Mouse (Mus musculus) forebrain, postnatal 0 days (tissue): ENCODE measurements around the gene Olfr281. TPM values are rescaled to one million over a fixed set of nuclear protein-coding genes. Genes with fewer than 3 reads are reported as not detected.

Experiments
- ATAC-seq: fragments of 200-750 bp; cut with Nextera tagmentation; 2 replicates; pipeline ENCODE4 v1.8.0; 2017; ENCODE audit warnings: mild to moderate bottlenecking, moderate library complexity
- DNase-seq: peaks from one replicate; pipeline ENCODE4 v3.0.0-alpha.2; 2015
- H3K27ac ChIP-seq: fragments of 300-500 bp; sonication (generic); 2 replicates; pipeline ENCODE4 v1.5.1; 2014; ENCODE audit warnings: low read depth, mild to moderate bottlenecking, antibody characterized with exemption, low read length, moderate library complexity, mixed read lengths
- H3K27me3 ChIP-seq: fragments of 300-500 bp; sonication (generic); 2 replicates; pipeline ENCODE4 v1.6.1; 2014; ENCODE audit warnings: mild to moderate bottlenecking, low read length, mixed read lengths; ENCODE audit not compliant: insufficient read depth
- H3K36me3 ChIP-seq: fragments of 300-500 bp; sonication (generic); 2 replicates; pipeline ENCODE4 v1.6.1; 2014; ENCODE audit warnings: mild to moderate bottlenecking, moderate library complexity; ENCODE audit not compliant: insufficient read depth
- H3K4me1 ChIP-seq: fragments of 300-500 bp; sonication (generic); 2 replicates; pipeline ENCODE4 v1.6.1; 2014; ENCODE audit warnings: antibody characterized with exemption; ENCODE audit not compliant: insufficient read depth
- H3K4me2 ChIP-seq: fragments of 300-500 bp; sonication (generic); 2 replicates; pipeline ENCODE4 v1.6.1; 2014; ENCODE audit warnings: low read depth, mild to moderate bottlenecking, moderate library complexity
- H3K4me3 ChIP-seq: fragments of 300-500 bp; sonication (generic); 2 replicates; pipeline ENCODE4 v1.5.1; 2014; ENCODE audit warnings: low read depth, low read length, mixed read lengths
- H3K9ac ChIP-seq: fragments of 300-500 bp; sonication (generic); 2 replicates; pipeline ENCODE4 v1.6.1; 2014; ENCODE audit warnings: mild to moderate bottlenecking
- H3K9me3 ChIP-seq: fragments of 300-500 bp; sonication (generic); 2 replicates; pipeline ENCODE4 v1.6.1; 2016; ENCODE audit warnings: low read length
- CTCF ChIP-seq: sonication (generic); IDR thresholded peaks from 2 replicates; pipeline ENCODE4 v1.5.1; 2016; ENCODE audit warnings: antibody characterized with exemption, control low read depth, low read depth
- WGBS: fragments of 180-500 bp; shearing (Covaris S2); extraction: QIAGEN DNeasy Blood & Tissue Kit; methylation state at CpG from one replicate; pipeline ENCODE4 v1.1.7; 2014; 5-methylcytosine and 5-hydroxymethylcytosine counted together
- polyA plus RNA-seq: library from polyadenylated mRNA; unstranded; fragments of >200 nt; fragmentation: Nextera tagmentation; extraction: Ambion mirVana; gene quantifications from 2 replicates; pipeline ENCODE4 v1.2.1, GENCODE M21; 2015
- total RNA-seq: library from RNA; depleted of rRNA; stranded (reverse); fragments of >200 nt; gene quantifications from 2 replicates; pipeline ENCODE4 v1.2.3, GENCODE M21; 2014

Olfr281 gene
- total and polyA plus RNA-seq, 2 experiments from 2014 or later, result not detected

GRCm38 (mm10) chr15:98469596-98469995, 17.2 kb downstream of the Olfr281 start, which contains the start of gene OR5BS1P:
OR5BS1P (plus strand) TSS chr15:98469896.
- H3K4me3 ChIP-seq, result no peak within 1 kb of the TSS
- no peaks in the 10 kb centered on the region for H3K36me3 ChIP-seq
- no peaks in the 10 kb centered on the region for H3K27me3 ChIP-seq
- no peak within 1 kb of the TSS for H3K9ac ChIP-seq
- H3K27ac ChIP-seq, result no peak within 1 kb of the TSS
- H3K4me2 ChIP-seq, result no peak within 1 kb of the TSS
- no peaks in the 10 kb centered on the region for H3K9me3 ChIP-seq
- DNase-seq, result no peak
- ATAC-seq, result no peak
- no peak for TF ChIP-seq CTCF
- 90% methylated on average over 4 of the region's 4 CpGs for WGBS
- H3K4me1 ChIP-seq, result no peaks in the 10 kb centered on the region

- DNase-seq (no peak), ATAC-seq (no peak)
- TF ChIP-seq CTCF, result no peak
- Histone ChIP-seq H3K4me3 (no peak overlapping the region), H3K9me3 (no peaks in the 10 kb centered on the region), H3K27me3 (no peaks in the 10 kb centered on the region), H3K36me3 (no peaks in the 10 kb centered on the region), H3K9ac (no peak overlapping the region), H3K4me1 (no peaks in the 10 kb centered on the region), H3K27ac (no peak overlapping the region), H3K4me2 (no peak overlapping the region)
- WGBS, result 93% methylated on average over 13 of the region's 13 CpGs
Observed at GRCm38 (mm10) chr15:98471539-98471938, 19.2 kb downstream of the Olfr281 start.

- ATAC-seq, result no peak
- H3K4me3 ChIP-seq, result no peak overlapping the region
- no peak overlapping the region for H3K27ac ChIP-seq
- no peak overlapping the region for H3K9ac ChIP-seq
- H3K36me3 ChIP-seq, result no peaks in the 10 kb centered on the region
- peak; percentile 2 for DNase-seq
- WGBS, result 79% methylated on average over 10 of the region's 10 CpGs
- H3K9me3 ChIP-seq, result no peaks in the 10 kb centered on the region
- no peaks in the 10 kb centered on the region for H3K4me1 ChIP-seq
- no peak overlapping the region for H3K4me2 ChIP-seq
- TF ChIP-seq CTCF, result no peak
- no peaks in the 10 kb centered on the region for H3K27me3 ChIP-seq
Observed at GRCm38 (mm10) chr15:98474958-98475357, 22.6 kb downstream of the Olfr281 start.

DNA sequence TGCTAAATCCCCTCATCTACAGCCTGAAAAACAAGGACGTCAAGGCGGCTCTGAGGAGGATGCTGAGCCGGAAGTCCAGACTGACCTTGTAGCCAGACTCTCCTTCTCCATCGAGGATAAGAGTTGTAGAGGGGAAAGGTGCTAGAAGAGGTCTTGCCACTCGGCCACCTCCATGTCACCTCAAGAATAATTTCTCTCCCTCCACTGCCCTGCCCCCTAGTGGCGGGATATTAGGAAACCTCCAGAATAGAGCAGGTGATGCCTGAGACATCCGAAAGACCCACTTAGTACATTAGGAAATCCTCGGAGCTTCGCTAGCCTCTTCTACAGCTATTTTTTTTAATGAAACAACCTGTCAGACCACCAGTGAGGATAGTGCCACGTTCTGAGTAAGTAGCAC, 23.0 kb downstream of the Olfr281 start:
- H3K27ac ChIP-seq, result no peak overlapping the region
- DNase-seq (no peak), ATAC-seq (no peak)
- H3K27me3 ChIP-seq, result no peaks in the 10 kb centered on the region
- no peak overlapping the region for H3K4me2 ChIP-seq
- no peaks in the 10 kb centered on the region for H3K36me3 ChIP-seq
- H3K4me3 ChIP-seq, result no peak overlapping the region
- peak; percentile 42 for TF ChIP-seq CTCF
- no peaks in the 10 kb centered on the region for H3K9me3 ChIP-seq
- no peak overlapping the region for H3K9ac ChIP-seq
- WGBS, result 59% methylated on average over 10 of the region's 10 CpGs
- no peaks in the 10 kb centered on the region for H3K4me1 ChIP-seq

GRCm38 (mm10) chr15:98476281-98476680, 23.9 kb downstream of the Olfr281 start:
- no peaks in the 10 kb centered on the region for H3K9me3 ChIP-seq
- no peak for ATAC-seq

GRCm38 (mm10) chr15:98479568-98480102, 27.2 kb downstream of the Olfr281 start:
- no peaks in the 10 kb centered on the region for H3K36me3 ChIP-seq
- TF ChIP-seq CTCF, result no peak
- H3K4me1 ChIP-seq, result no peaks in the 10 kb centered on the region
- H3K27me3 ChIP-seq, result no peaks in the 10 kb centered on the region
- H3K9me3 ChIP-seq, result no peaks in the 10 kb centered on the region
- DNase-seq (no peak), ATAC-seq (no peak)
- no peak overlapping the region for H3K27ac ChIP-seq
- no peak overlapping the region for H3K4me3 ChIP-seq
- no peak overlapping the region for H3K4me2 ChIP-seq
- no peak overlapping the region for H3K9ac ChIP-seq
- 70% methylated on average over 7 of the region's 7 CpGs for WGBS

More at GRCm38 (mm10) chr15:98476281-98476680, 23.9 kb downstream of the Olfr281 start:
- TF ChIP-seq CTCF, result no peak
- Histone ChIP-seq H3K36me3 (no peaks in the 10 kb centered on the region), H3K9ac (no peak overlapping the region), H3K4me2 (no peak overlapping the region), H3K4me3 (no peak overlapping the region), H3K4me1 (no peaks in the 10 kb centered on the region), H3K27ac (no peak overlapping the region), H3K27me3 (no peaks in the 10 kb centered on the region)
- 66% methylated on average over 5 of the region's 5 CpGs for WGBS
- DNase-seq, result no peak

DNA sequence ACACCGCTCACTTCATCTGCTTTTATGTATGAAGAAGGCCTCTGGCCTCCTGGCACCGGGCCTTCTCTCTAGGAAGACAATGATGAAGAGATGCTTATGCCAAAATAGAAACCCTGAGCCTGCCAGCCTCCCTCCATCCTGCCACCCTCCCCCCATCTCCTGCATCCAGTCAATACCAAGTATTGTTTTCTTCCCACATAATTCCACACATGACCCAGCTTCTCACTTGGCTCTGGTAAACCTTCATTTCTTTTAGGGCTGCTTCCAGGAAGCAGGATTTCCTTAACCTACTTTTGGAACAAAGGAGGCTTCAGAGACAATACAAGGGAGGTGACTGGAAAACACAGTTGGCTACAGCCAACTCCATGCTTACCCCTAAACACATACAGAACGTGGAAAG, 30.3 kb downstream of the Olfr281 start, which contains the start of gene Lalba:
Gene Lalba, minus strand, starts transcription at position 21 of the 400 bp plus-strand sequence.
- no peak within 1 kb of the TSS for H3K9ac ChIP-seq
- no peak within 1 kb of the TSS for H3K4me2 ChIP-seq
- no peak for TF ChIP-seq CTCF
- H3K9me3 ChIP-seq, result no peaks in the 10 kb centered on the region
- ATAC-seq (no peak), DNase-seq (no peak)
- no peak within 1 kb of the TSS for H3K4me3 ChIP-seq
- H3K36me3 ChIP-seq, result no peaks in the 10 kb centered on the region
- no peak within 1 kb of the TSS for H3K27ac ChIP-seq
- no peaks in the 10 kb centered on the region for H3K4me1 ChIP-seq
- H3K27me3 ChIP-seq, result no peaks in the 10 kb centered on the region
- WGBS, result 51% methylated on average over 3 of the region's 3 CpGs
